Mouse (Mus musculus) limb, embryonic 13.5 days (tissue): ENCODE measurements around the gene Gm30302. TPM values are rescaled to one million over a fixed set of nuclear protein-coding genes. Genes with fewer than 3 reads are reported as not detected.

Experiments used
- ATAC-seq: fragments of 200-750 bp; cut with Nextera tagmentation; 2 replicates; pipeline ENCODE4 v1.8.0; 2017; ENCODE audit warnings: low read depth, moderate number of reproducible peaks, moderate TSS enrichment; ENCODE audit not compliant: low FRiP score
- H3K27ac ChIP-seq: fragments of 300-500 bp; sonication (generic); 2 replicates; pipeline ENCODE4 v1.5.1; 2015; ENCODE audit warnings: inconsistent platforms, mild to moderate bottlenecking, moderate library complexity
- H3K27me3 ChIP-seq: fragments of 300-500 bp; sonication (generic); 2 replicates; pipeline ENCODE4 v1.6.1; 2015; ENCODE audit warnings: mild to moderate bottlenecking, inconsistent platforms
- H3K36me3 ChIP-seq: fragments of 300-500 bp; sonication (generic); 2 replicates; pipeline ENCODE4 v1.6.1; 2015; ENCODE audit warnings: inconsistent platforms, mild to moderate bottlenecking, moderate library complexity
- H3K4me1 ChIP-seq: fragments of 300-500 bp; sonication (generic); 2 replicates; pipeline ENCODE4 v1.6.1; 2015; ENCODE audit warnings: inconsistent platforms
- H3K4me2 ChIP-seq: fragments of 300-500 bp; sonication (generic); replicated peaks from 2 replicates; pipeline ENCODE4 v1.6.1; 2015; ENCODE audit warnings: inconsistent platforms, mild to moderate bottlenecking, moderate library complexity
- H3K4me3 ChIP-seq: fragments of 300-500 bp; sonication (generic); 2 replicates; pipeline ENCODE4 v1.5.1; 2015; ENCODE audit warnings: moderate library complexity, mild to moderate bottlenecking, inconsistent platforms
- H3K9ac ChIP-seq: fragments of 300-500 bp; sonication (generic); 2 replicates; pipeline ENCODE4 v1.6.1; 2015; ENCODE audit warnings: mild to moderate bottlenecking, inconsistent platforms
- H3K9me3 ChIP-seq: fragments of 300-500 bp; sonication (generic); 2 replicates; pipeline ENCODE4 v1.6.1; 2016; ENCODE audit warnings: inconsistent platforms
- WGBS: fragments of 180-500 bp; shearing (Covaris S2); methylation state at CpG from one replicate; pipeline ENCODE4 v1.1.7; 2015; 5-methylcytosine and 5-hydroxymethylcytosine counted together
- polyA plus RNA-seq: library from polyadenylated mRNA; unstranded; fragments of >200 nt; fragmentation: Nextera tagmentation; extraction: Ambion mirVana; gene quantifications from 2 replicates; pipeline ENCODE4 v1.2.1, GENCODE M21; 2015

Gm30302 gene
- not detected in 2 replicates for polyA plus RNA-seq

- Histone ChIP-seq H3K4me3 (no peak within 1 kb of the TSS), H3K27ac (no peak within 1 kb of the TSS), H3K27me3 (no peaks in the 10 kb centered on the region), H3K36me3 (no peaks in the 10 kb centered on the region), H3K9ac (no peak within 1 kb of the TSS), H3K4me2 (no peak within 1 kb of the TSS), H3K9me3 (no peaks in the 10 kb centered on the region), H3K4me1 (no peaks in the 10 kb centered on the region)
- WGBS, result 93% methylated on average over 1 of the region's 1 CpGs
- no peak for ATAC-seq
Observed at GRCm38 (mm10) chr13:49798901-49799300, at the start of gene Gm30302. Gene Gm30302 (minus strand): TSS chr13:49799001.

- Histone ChIP-seq H3K4me2 (no peak overlapping the region), H3K36me3 (no peaks in the 10 kb centered on the region), H3K27ac (no peak overlapping the region), H3K27me3 (no peaks in the 10 kb centered on the region), H3K4me3 (no peak overlapping the region), H3K9me3 (no peaks in the 10 kb centered on the region), H3K4me1 (no peaks in the 10 kb centered on the region), H3K9ac (no peak overlapping the region)
- no peak for ATAC-seq
- 89% methylated on average over 3 of the region's 3 CpGs for WGBS
Observed at GRCm38 (mm10) chr13:49846751-49847150, 48.0 kb upstream of the Gm30302 start.

- WGBS, result 75% methylated on average over 3 of the region's 3 CpGs
- H3K27ac ChIP-seq, result no peak overlapping the region
- H3K9ac ChIP-seq, result no peak overlapping the region
- peaks cover 3% of the 10 kb centered on the region for H3K9me3 ChIP-seq
- H3K36me3 ChIP-seq, result no peaks in the 10 kb centered on the region
- no peaks in the 10 kb centered on the region for H3K4me1 ChIP-seq
- no peak overlapping the region for H3K4me3 ChIP-seq
- H3K4me2 ChIP-seq, result no peak overlapping the region
- H3K27me3 ChIP-seq, result no peaks in the 10 kb centered on the region
- no peak for ATAC-seq
Observed at GRCm38 (mm10) chr13:49846141-49846540, 47.3 kb upstream of the Gm30302 start.

GRCm38 (mm10) chr13:49845663-49846062 is 46.9 kb upstream of the Gm30302 start:
- Histone ChIP-seq H3K36me3 (no peaks in the 10 kb centered on the region), H3K9ac (no peak overlapping the region), H3K9me3 (peaks cover 6% of the 10 kb centered on the region), H3K27me3 (no peaks in the 10 kb centered on the region), H3K4me3 (no peak overlapping the region), H3K4me2 (no peak overlapping the region), H3K4me1 (no peaks in the 10 kb centered on the region), H3K27ac (no peak overlapping the region)
- ATAC-seq, result no peak
- 95% methylated on average over 3 of the region's 3 CpGs for WGBS

- H3K4me1 ChIP-seq, result no peaks in the 10 kb centered on the region
- H3K36me3 ChIP-seq, result no peaks in the 10 kb centered on the region
- no peak overlapping the region for H3K27ac ChIP-seq
- H3K9ac ChIP-seq, result no peak overlapping the region
- no peak overlapping the region for H3K4me2 ChIP-seq
- no peak for ATAC-seq
- H3K4me3 ChIP-seq, result no peak overlapping the region
- peaks cover 6% of the 10 kb centered on the region for H3K9me3 ChIP-seq
- H3K27me3 ChIP-seq, result no peaks in the 10 kb centered on the region
- 86% methylated on average over 5 of the region's 5 CpGs for WGBS
Observed at GRCm38 (mm10) chr13:49844071-49844470, 45.3 kb upstream of the Gm30302 start.

GRCm38 (mm10) chr13:49841186-49841585 is 42.4 kb upstream of the Gm30302 start:
- Histone ChIP-seq H3K27me3 (no peaks in the 10 kb centered on the region), H3K27ac (no peak overlapping the region), H3K4me2 (no peak overlapping the region), H3K4me1 (no peaks in the 10 kb centered on the region), H3K9ac (no peak overlapping the region), H3K9me3 (peaks cover 10% of the 10 kb centered on the region), H3K4me3 (no peak overlapping the region), H3K36me3 (no peaks in the 10 kb centered on the region)
- no peak for ATAC-seq

GRCm38 (mm10) chr13:49830355-49830754 is 31.6 kb upstream of the Gm30302 start:
- H3K4me3 ChIP-seq, result no peak overlapping the region
- H3K9me3 ChIP-seq, result no peaks in the 10 kb centered on the region
- WGBS, result 76% methylated on average over 3 of the region's 3 CpGs
- no peak overlapping the region for H3K27ac ChIP-seq
- H3K9ac ChIP-seq, result no peak overlapping the region
- H3K4me2 ChIP-seq, result no peak overlapping the region
- H3K4me1 ChIP-seq, result no peaks in the 10 kb centered on the region
- no peak for ATAC-seq
- no peaks in the 10 kb centered on the region for H3K36me3 ChIP-seq
- no peaks in the 10 kb centered on the region for H3K27me3 ChIP-seq

GRCm38 (mm10) chr13:49825300-49825699 is 26.5 kb upstream of the Gm30302 start:
- Histone ChIP-seq H3K4me2 (no peak overlapping the region), H3K9ac (no peak overlapping the region), H3K4me1 (no peaks in the 10 kb centered on the region), H3K4me3 (no peak overlapping the region), H3K27me3 (no peaks in the 10 kb centered on the region), H3K9me3 (no peaks in the 10 kb centered on the region), H3K27ac (no peak overlapping the region), H3K36me3 (no peaks in the 10 kb centered on the region)
- 81% methylated on average over 4 of the region's 4 CpGs for WGBS
- ATAC-seq, result no peak

GRCm38 (mm10) chr13:49814958-49815357 is 16.2 kb upstream of the Gm30302 start:
- no peaks in the 10 kb centered on the region for H3K27me3 ChIP-seq
- no peaks in the 10 kb centered on the region for H3K4me1 ChIP-seq
- ATAC-seq, result no peak
- no peak overlapping the region for H3K9ac ChIP-seq
- no peaks in the 10 kb centered on the region for H3K36me3 ChIP-seq
- H3K4me3 ChIP-seq, result no peak overlapping the region
- WGBS, result 85% methylated on average over 3 of the region's 3 CpGs
- H3K27ac ChIP-seq, result no peak overlapping the region
- H3K4me2 ChIP-seq, result no peak overlapping the region
- H3K9me3 ChIP-seq, result 0 out of 2 replicates have a peak, but pooled peaks cover 8% of the 10 kb centered on the region

- Histone ChIP-seq H3K9me3 (0 out of 2 replicates have a peak, but pooled peaks cover 8% of the 10 kb centered on the region), H3K4me3 (no peak overlapping the region), H3K9ac (no peak overlapping the region), H3K4me1 (no peaks in the 10 kb centered on the region), H3K36me3 (no peaks in the 10 kb centered on the region), H3K27me3 (no peaks in the 10 kb centered on the region), H3K4me2 (no peak overlapping the region), H3K27ac (no peak overlapping the region)
- 89% methylated on average over 4 of the region's 4 CpGs for WGBS
- ATAC-seq, result no peak
Observed at GRCm38 (mm10) chr13:49814420-49814819, 15.6 kb upstream of the Gm30302 start.

- Histone ChIP-seq H3K4me2 (no peak overlapping the region), H3K4me3 (no peak overlapping the region), H3K27ac (no peak overlapping the region), H3K9me3 (no peaks in the 10 kb centered on the region), H3K36me3 (no peaks in the 10 kb centered on the region), H3K9ac (no peak overlapping the region), H3K4me1 (no peaks in the 10 kb centered on the region), H3K27me3 (no peaks in the 10 kb centered on the region)
- WGBS, result 78% methylated on average over 1 of the region's 1 CpGs
- no peak for ATAC-seq
Observed at GRCm38 (mm10) chr13:49807146-49807545, 8.3 kb upstream of the Gm30302 start.

- Histone ChIP-seq H3K4me3 (no peak overlapping the region), H3K9me3 (no peaks in the 10 kb centered on the region), H3K27me3 (no peaks in the 10 kb centered on the region), H3K36me3 (no peaks in the 10 kb centered on the region), H3K27ac (no peak overlapping the region), H3K4me1 (no peaks in the 10 kb centered on the region), H3K4me2 (no peak overlapping the region), H3K9ac (no peak overlapping the region)
- WGBS, result 55% methylated on average over 5 of the region's 5 CpGs
- no peak for ATAC-seq
Observed at GRCm38 (mm10) chr13:49788563-49789393, 10.0 kb downstream of the Gm30302 start.

GRCm38 (mm10) chr13:49783899-49784298 is 14.9 kb downstream of the Gm30302 start:
- 78% methylated on average over 3 of the region's 3 CpGs for WGBS
- H3K4me2 ChIP-seq, result no peak overlapping the region
- no peak for ATAC-seq

More at GRCm38 (mm10) chr13:49783899-49784298, 14.9 kb downstream of the Gm30302 start:
- no peak overlapping the region for H3K4me3 ChIP-seq
- no peaks in the 10 kb centered on the region for H3K9me3 ChIP-seq
- no peaks in the 10 kb centered on the region for H3K36me3 ChIP-seq
- H3K4me1 ChIP-seq, result no peaks in the 10 kb centered on the region
- no peaks in the 10 kb centered on the region for H3K27me3 ChIP-seq
- no peak overlapping the region for H3K9ac ChIP-seq
- no peak overlapping the region for H3K27ac ChIP-seq
